Mouse (Mus musculus): ENCODE data around the gene Terb1.

DNA sequence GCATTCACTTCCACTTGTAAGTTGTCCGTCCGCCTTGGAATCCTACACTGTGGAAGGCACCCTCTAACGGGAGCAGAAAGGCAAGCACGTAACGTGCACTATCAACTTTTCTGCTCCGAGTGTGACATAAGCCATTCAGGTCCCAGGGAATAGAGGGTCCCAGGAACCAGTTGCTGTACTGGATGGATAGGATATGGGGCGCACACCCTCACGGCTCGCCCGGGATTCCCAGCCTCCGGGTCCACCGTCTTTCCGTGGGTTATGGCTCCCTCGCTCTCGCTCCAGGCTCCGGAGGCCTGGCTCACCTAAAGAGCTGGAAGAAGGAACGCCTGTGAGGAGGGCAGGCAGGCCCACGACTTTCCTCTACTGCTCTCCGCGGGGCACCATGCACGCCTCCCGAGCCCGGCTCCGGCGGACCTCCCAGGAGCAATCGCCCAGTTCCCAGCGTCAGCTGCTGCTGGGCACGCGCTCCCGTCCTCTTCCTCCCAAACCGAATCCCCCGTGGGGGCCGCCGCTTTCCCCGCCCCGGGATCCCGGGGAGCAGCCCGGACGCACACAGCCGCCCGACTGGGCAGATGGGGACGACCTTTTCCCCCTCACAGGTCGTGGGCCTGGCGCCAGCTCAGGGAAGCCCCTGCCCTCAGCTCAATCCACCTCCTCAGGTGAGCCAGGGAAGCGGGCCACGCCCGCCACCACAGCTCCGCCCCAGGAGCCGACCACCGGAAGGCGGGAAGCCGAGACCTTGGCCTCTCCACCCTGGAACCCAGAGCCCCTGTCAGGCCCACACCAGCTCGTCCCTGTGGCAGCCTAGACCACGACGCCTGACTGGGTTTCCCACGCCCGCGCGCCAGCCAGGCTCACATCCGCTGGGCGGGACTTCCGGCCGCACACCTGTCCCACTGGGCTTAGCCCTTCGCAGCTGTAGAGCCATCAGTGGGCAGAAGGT is at the start of gene Terb1:
- no peak for TF ChIP-seq CTCF (IDR thresholded peaks at IDR 0.05; ENCODE audit: insufficient read depth, low read length)
- TF ChIP-seq POLR2A (IDR thresholded peaks at IDR 0.05; ENCODE audit: borderline replicate concordance, extremely low read depth, low read depth, low read length), result 0 out of 2 replicates have a peak, but pooled peaks have one; percentile 13
